Mouse (Mus musculus) heart, adult 9 months (tissue): ENCODE measurements at regions not wholly inside any gene's neighbourhood (a gene's known extent, or its start where the extent isn't known, plus 50 kb on each side); places are given as distances from the start of the nearest gene placed in this dataset.

Experiments used
- DNase-seq, 2 experiments: peaks; one replicate each; pipeline ENCODE4 v3.0.0; 2022; ENCODE audit warnings: low spot score in 2 of 2

GRCm38 (mm10) chr6:122394160-122394559 is 53.8 kb upstream of the Phc1 start:
- DNase-seq, result no peak

- DNase-seq, result no peak
Measured at GRCm38 (mm10) chr6:122393231-122393881, 53.0 kb upstream of the Phc1 start.

GRCm38 (mm10) chr6:122391725-122392667 is 51.6 kb upstream of the Phc1 start:
- peak; percentile 4 to 29 for DNase-seq

GRCm38 (mm10) chr6:122391126-122391525 is 50.8 kb upstream of the Phc1 start:
- DNase-seq, result no peak

- no peak for DNase-seq
Measured at GRCm38 (mm10) chr6:122390720-122391119, 50.4 kb upstream of the Phc1 start.
